Mouse (Mus musculus) bone marrow macrophage, adult 2 months (primary cell): ENCODE data around the gene Qsox1.

Source experiments
- CTCF ChIP-seq: IDR thresholded peaks from 2 replicates; pipeline ENCODE4 v1.5.1; 2012; ENCODE audit warnings: low read depth, mild to moderate bottlenecking, low read length, moderate library complexity
- POLR2A ChIP-seq: IDR thresholded peaks from 2 replicates; pipeline ENCODE4 v1.6.1; 2012; ENCODE audit warnings: mild to moderate bottlenecking, low read depth, low read length, borderline replicate concordance

- no peak for TF ChIP-seq CTCF
- no peak for TF ChIP-seq POLR2A
Observed at GRCm38 (mm10) chr1:155757621-155758020, 55.1 kb downstream of the Qsox1 start.
